Mouse (Mus musculus) forebrain, embryonic 12.5 days (tissue): ENCODE measurements at regions not wholly inside any gene's neighbourhood (a gene's known extent, or its start where the extent isn't known, plus 50 kb on each side); places are given as distances from the start of the nearest gene placed in this dataset.

Experiments used
- ATAC-seq: fragments of 200-750 bp; cut with Nextera tagmentation; 2 replicates; pipeline ENCODE4 v1.8.0; 2017; ENCODE audit warnings: moderate TSS enrichment; ENCODE audit not compliant: low FRiP score
- H3K27ac ChIP-seq: fragments of 300-500 bp; sonication (generic); 2 replicates; pipeline ENCODE4 v1.5.1; 2016; ENCODE audit warnings: mild to moderate bottlenecking
- H3K27me3 ChIP-seq: fragments of 300-500 bp; sonication (generic); 2 replicates; pipeline ENCODE4 v1.6.1; 2016; ENCODE audit warnings: mild to moderate bottlenecking
- H3K36me3 ChIP-seq: fragments of 300-500 bp; sonication (generic); replicated peaks from 2 replicates; pipeline ENCODE4 v1.6.1; 2016; ENCODE audit warnings: mild to moderate bottlenecking
- H3K4me1 ChIP-seq: fragments of 300-500 bp; sonication (generic); 2 replicates; pipeline ENCODE4 v1.6.1; 2016
- H3K4me2 ChIP-seq: fragments of 300-500 bp; sonication (generic); 2 replicates; pipeline ENCODE4 v1.6.1; 2016; ENCODE audit warnings: mild to moderate bottlenecking, moderate library complexity
- H3K4me3 ChIP-seq: fragments of 300-500 bp; sonication (generic); replicated peaks from 2 replicates; pipeline ENCODE4 v1.5.1; 2016; ENCODE audit warnings: mild to moderate bottlenecking
- H3K9ac ChIP-seq: fragments of 300-500 bp; sonication (generic); 2 replicates; pipeline ENCODE4 v1.6.1; 2016; ENCODE audit warnings: mild to moderate bottlenecking
- H3K9me3 ChIP-seq: fragments of 300-500 bp; sonication (generic); 2 replicates; pipeline ENCODE4 v1.6.1; 2016
- WGBS: fragments of 180-500 bp; shearing (Covaris S2); methylation state at CpG from one replicate; pipeline ENCODE4 v1.1.7; 2016; 5-methylcytosine and 5-hydroxymethylcytosine counted together

DNA sequence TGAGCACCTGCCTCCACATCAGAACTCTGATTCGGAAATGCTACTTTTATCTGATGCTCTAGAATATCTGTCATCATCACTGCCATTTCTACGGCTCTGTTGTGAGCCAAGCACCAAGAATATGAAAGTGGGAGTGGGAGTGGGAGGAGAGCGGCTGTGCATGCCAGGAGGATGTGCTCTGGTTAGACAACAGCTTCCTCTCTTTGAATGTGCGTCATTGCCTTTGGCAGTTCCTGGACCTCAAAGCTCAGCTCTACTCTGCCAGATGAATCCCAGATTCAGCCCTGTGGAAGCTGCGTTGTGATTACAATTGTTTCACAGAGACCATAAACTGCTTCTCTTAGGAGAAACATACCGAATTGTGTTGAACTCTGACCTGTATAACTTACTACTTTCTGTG, 106.8 kb upstream of the Tnfaip3 start:
- H3K27me3 ChIP-seq, result no peaks in the 10 kb centered on the region
- no peak overlapping the region for H3K27ac ChIP-seq
- H3K4me3 ChIP-seq, result no peak overlapping the region
- no peak for ATAC-seq
- no peaks in the 10 kb centered on the region for H3K9me3 ChIP-seq
- no peaks in the 10 kb centered on the region for H3K36me3 ChIP-seq
- H3K4me1 ChIP-seq, result peaks cover 3% of the 10 kb centered on the region
- H3K4me2 ChIP-seq, result no peak overlapping the region
- WGBS, result 83% methylated on average over 6 of the region's 6 CpGs
- H3K9ac ChIP-seq, result no peak overlapping the region

DNA sequence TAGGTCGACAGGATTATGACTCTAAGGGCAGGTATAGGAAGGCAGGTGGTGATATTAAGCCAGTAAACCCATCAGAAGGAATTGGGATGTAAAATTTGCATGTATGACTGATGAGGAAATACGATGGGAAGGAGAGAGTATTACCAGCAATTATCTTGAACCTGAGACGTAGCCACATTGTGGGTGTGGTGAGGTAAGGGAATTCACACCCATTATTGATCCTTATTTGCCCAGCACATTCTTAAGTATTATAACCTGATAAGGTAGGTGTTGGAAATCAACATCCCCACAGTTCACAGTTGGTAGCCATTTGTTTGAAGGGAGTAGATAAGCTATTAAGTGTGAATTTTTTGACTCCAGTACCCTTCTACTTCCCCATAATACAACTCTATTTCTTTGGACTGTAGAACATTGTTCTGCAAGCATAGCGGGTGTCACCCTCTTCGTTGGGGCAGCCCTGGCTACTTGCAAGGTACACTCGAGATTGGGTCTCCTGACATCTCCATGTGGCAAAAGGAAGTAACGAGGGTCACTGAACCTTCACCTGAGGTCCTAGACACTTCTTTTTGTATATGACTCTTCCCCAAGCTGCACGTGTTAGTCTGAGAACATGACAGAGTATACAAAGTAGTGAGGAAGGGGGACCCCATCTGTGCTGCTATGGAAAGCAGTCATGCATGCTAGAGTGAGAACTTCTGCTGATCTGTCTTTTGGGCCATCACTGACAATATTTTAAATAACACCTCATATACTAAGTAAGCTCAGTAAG, 104.0 kb upstream of the Tnfaip3 start:
- Histone ChIP-seq H3K9me3 (no peaks in the 10 kb centered on the region), H3K4me2 (no peak overlapping the region), H3K27ac (no peak overlapping the region), H3K27me3 (no peaks in the 10 kb centered on the region), H3K4me3 (no peak overlapping the region), H3K9ac (no peak overlapping the region), H3K36me3 (no peaks in the 10 kb centered on the region), H3K4me1 (peaks cover 6% of the 10 kb centered on the region)
- ATAC-seq, result no peak
- WGBS, result 81% methylated on average over 8 of the region's 8 CpGs

DNA sequence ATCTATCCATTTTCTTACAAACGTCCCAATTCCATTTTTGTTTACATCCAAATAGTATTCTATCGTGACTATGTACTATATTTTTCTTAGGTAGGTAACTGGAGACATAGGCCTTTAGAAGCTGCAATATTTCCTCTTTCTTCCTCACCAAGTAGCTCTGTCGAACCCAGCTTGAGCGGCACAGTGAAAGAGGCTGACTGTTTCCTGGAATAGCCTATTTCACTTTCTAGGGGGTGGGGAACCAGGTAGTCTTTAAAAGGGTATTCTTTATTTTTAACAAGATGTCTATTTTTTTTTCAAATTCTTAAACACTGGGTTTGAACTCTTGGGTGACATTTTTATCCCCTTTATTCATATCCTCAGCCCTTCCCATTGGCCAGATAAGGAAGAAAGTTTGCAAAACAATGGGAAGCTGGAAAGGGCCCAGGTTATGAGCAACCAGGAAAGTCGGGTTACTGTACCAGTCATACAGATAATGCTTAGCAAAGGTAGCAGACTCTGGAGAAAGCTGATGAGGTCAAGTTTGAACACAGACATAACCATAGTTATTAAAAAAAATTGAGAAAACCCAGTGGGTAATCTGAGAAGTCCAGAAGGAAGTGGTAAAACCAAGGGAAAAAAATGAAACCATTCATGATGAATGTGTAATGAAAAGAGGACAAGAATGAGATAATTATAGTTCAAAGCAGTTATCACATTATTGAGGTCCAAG, 103.3 kb upstream of the Tnfaip3 start:
- ATAC-seq, result no peak
- H3K4me2 ChIP-seq, result no peak overlapping the region
- H3K27me3 ChIP-seq, result no peaks in the 10 kb centered on the region
- H3K27ac ChIP-seq, result no peak overlapping the region
- peaks cover 6% of the 10 kb centered on the region for H3K4me1 ChIP-seq
- 82% methylated on average over 5 of the region's 5 CpGs for WGBS
- H3K36me3 ChIP-seq, result no peaks in the 10 kb centered on the region
- H3K4me3 ChIP-seq, result no peak overlapping the region
- no peaks in the 10 kb centered on the region for H3K9me3 ChIP-seq
- H3K9ac ChIP-seq, result no peak overlapping the region

DNA sequence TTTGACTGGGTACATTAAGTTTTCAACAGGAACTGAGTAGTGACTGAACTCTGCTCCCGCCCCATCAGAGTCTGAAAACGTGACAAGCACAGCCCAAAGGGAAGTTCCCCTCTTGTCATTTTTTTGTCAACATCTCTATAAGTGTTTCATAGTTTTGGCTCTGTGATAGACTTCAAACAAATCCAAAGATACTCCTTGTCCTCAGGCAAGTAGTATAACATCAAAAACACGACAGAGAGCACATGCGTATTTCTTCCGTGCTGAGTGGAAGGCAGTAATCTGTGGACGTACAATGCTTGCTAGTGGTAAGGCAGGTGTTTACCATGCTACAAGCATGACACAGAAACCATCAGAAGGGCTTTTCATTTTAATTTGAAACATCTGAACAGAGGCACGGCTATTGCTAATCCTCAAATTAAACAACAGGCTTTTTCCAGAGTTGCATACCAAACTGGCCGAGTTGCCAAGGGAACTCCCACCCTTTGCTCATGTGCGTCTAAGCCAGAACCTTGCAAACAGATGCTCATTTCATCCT, 101.7 kb upstream of the Tnfaip3 start:
- WGBS, result 41% methylated on average over 9 of the region's 9 CpGs
- Histone ChIP-seq H3K4me1 (peaks cover 6% of the 10 kb centered on the region), H3K9me3 (no peaks in the 10 kb centered on the region), H3K27ac (no peak overlapping the region), H3K4me2 (no peak overlapping the region), H3K9ac (no peak overlapping the region), H3K27me3 (no peaks in the 10 kb centered on the region), H3K4me3 (no peak overlapping the region), H3K36me3 (no peaks in the 10 kb centered on the region)
- no peak; the same call in 1 of the 2 replicates for ATAC-seq

DNA sequence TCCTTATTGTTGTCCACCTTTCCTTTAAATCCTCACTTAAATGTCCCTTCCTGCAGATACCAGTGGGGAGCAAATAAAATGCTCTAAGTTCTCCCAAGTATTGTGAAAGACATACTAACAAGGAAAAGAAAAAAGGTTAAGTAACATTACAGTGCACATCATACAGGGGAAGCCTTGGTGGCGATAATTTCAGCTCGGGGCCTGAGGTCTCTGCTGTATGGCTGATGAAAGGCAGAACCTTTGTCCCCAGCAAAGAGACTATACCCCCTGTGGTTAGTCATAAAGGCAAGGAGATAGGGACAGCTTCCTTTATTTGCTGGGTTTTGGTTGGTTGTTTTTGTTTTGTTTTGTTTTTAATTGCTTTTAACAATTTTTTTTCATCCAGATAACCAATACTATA, 97.0 kb upstream of the Tnfaip3 start:
- 60% methylated on average over 2 of the region's 2 CpGs for WGBS
- H3K36me3 ChIP-seq, result no peaks in the 10 kb centered on the region
- H3K4me1 ChIP-seq, result peaks cover 6% of the 10 kb centered on the region
- no peak overlapping the region for H3K27ac ChIP-seq
- ATAC-seq, result no peak
- no peak overlapping the region for H3K4me2 ChIP-seq
- H3K4me3 ChIP-seq, result no peak overlapping the region
- no peak overlapping the region for H3K9ac ChIP-seq
- H3K9me3 ChIP-seq, result no peaks in the 10 kb centered on the region
- H3K27me3 ChIP-seq, result no peaks in the 10 kb centered on the region

DNA sequence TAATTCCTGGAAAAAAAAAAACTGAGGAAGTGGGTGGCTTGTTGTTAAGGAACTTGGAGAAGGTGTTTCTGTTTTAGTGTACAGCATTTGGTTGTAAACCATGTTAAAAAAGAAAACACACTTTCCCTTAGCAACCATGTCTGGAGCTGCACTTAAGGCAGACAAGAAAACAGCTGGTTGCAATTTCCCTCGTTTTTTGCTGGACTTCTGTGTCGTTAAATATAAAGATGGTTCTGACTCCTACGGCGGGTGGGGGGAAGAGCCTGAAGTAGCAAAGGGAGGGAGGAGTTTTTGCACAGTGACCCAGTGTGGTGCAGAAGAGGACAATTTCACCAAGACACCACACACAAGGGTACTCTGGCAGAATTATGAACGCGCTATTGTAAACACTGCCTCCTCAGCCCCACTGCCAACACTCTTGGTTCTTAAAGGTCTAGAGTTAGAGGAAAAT, 89.8 kb upstream of the Tnfaip3 start:
- no peak for ATAC-seq
- H3K27me3 ChIP-seq, result no peaks in the 10 kb centered on the region
- H3K9me3 ChIP-seq, result no peaks in the 10 kb centered on the region
- H3K4me3 ChIP-seq, result no peak overlapping the region
- 72% methylated on average over 6 of the region's 6 CpGs for WGBS
- H3K4me1 ChIP-seq, result no peaks in the 10 kb centered on the region
- no peak overlapping the region for H3K27ac ChIP-seq
- H3K4me2 ChIP-seq, result no peak overlapping the region
- H3K36me3 ChIP-seq, result no peaks in the 10 kb centered on the region
- H3K9ac ChIP-seq, result no peak overlapping the region

DNA sequence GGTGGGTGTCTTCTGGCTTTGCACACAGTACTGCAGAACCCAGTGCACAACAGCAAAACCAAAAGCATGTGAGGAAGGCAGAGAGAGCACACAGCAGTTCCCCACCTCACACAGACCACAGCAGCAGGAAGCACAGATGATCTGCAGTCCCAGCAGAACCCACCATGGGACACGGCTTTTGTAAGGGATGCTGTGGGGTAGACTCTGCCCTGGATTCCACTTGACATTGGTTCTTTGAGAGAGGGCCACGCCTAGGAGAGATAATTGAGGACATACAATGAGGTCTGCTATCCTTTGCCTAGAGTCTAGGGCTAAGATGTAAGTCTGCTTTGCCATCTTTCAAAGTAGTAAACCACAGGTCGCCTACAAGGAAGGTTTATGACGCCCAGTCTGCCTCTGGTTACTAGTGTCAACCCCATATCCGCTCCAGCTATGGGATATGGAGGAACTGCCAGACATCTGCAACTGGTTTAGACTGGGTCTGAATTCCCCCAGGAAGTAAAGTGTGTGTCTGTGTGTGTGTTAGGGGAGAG, 89.3 kb upstream of the Tnfaip3 start:
- no peak overlapping the region for H3K4me2 ChIP-seq
- WGBS, result 77% methylated on average over 5 of the region's 5 CpGs
- H3K27me3 ChIP-seq, result no peaks in the 10 kb centered on the region
- no peak overlapping the region for H3K4me3 ChIP-seq
- no peak overlapping the region for H3K27ac ChIP-seq
- H3K36me3 ChIP-seq, result no peaks in the 10 kb centered on the region
- H3K4me1 ChIP-seq, result no peaks in the 10 kb centered on the region
- no peaks in the 10 kb centered on the region for H3K9me3 ChIP-seq
- ATAC-seq, result no peak
- H3K9ac ChIP-seq, result no peak overlapping the region

DNA sequence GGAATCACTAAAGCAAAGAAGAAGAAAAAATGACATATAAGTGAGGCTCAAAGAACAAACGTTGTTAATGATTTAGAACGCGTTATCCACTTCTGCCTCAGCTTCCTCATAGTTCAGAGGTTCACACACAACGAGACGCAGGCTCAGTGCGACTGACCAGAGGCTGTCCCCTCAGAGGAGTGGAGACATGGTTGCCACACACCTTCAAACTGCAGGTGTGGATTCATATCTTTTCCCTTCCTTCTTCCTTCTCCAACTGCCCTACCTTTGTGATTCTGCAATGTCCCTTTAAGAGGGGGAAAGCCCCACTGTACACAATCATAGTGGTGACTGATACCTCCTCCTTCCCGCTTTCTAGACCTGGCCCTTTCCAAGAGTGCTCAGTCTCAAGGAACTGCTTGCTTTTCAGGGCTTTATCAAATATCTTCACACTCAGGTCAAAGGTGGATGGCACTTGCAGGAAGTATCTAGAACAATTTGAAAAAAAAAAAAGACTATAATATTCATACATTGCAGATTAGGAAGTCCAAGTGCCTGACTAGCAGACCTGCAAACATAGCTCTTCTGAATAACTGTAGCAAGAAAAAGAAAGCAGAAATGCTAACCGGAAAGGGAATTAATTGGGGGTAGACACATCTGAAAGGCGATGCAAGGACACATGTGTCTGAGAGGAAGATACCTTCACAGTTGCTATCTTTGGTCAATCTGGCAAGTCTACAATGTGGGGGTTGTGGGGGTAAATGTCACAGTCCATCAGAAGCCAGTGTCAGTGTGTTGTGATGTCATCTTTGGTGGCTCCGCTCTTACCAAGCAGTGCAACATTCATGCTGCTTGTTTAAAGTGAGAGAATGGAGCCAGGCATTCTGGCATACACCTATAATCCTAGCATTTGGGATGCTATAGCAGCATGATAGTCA, 84.2 kb upstream of the Tnfaip3 start:
- ATAC-seq, result no peak
- 91% methylated on average over 10 of the region's 10 CpGs for WGBS
- no peaks in the 10 kb centered on the region for H3K9me3 ChIP-seq

DNA sequence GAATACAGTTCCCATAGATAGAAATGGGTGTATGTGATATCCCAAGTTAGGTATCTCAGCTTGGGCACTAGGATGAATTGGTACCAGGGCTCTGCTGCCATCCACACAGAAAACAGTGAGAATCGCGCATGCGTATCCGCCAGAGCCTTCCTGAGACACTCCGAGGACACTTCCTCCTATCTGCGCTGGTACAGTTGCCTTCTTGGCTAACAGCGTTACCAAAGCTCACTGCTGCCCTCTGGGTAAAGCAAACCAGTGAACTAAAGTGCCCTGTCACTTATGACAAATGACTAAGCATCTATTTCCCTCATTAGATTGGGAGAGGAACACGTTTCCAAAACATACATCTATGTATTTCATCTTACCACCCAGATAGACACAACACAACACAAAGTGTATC, 78.8 kb upstream of the Tnfaip3 start:
- no peak overlapping the region for H3K27ac ChIP-seq

More for the DNA sequence above, 84.2 kb upstream of the Tnfaip3 start:
- H3K27me3 ChIP-seq, result no peaks in the 10 kb centered on the region
- H3K4me2 ChIP-seq, result no peak overlapping the region
- H3K4me1 ChIP-seq, result no peaks in the 10 kb centered on the region
- no peaks in the 10 kb centered on the region for H3K36me3 ChIP-seq
- no peak overlapping the region for H3K4me3 ChIP-seq
- no peak overlapping the region for H3K27ac ChIP-seq
- H3K9ac ChIP-seq, result no peak overlapping the region

DNA sequence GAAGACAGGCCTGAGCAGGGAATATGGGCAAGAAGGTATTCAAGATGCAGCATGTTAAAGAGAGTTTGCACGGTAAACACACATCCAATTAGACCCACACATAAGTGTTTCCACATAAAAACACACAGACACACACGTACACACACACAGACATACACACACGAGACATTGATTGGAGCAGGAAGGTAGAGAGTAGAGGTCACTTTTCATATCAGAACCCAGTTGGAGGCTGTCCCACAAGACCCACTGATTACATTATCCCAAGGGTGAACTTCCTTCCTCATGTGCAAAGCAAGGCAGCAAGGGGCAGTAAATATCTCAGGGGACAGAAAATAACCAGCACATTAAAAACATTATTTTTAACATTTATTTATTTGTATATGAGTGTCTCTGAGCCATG, 78.2 kb upstream of the Tnfaip3 start:
- H3K9ac ChIP-seq, result no peak overlapping the region
- H3K9me3 ChIP-seq, result no peaks in the 10 kb centered on the region
- no peaks in the 10 kb centered on the region for H3K4me1 ChIP-seq
- WGBS, result 81% methylated on average over 3 of the region's 3 CpGs
- no peak for ATAC-seq
- H3K4me2 ChIP-seq, result no peak overlapping the region
- H3K27me3 ChIP-seq, result no peaks in the 10 kb centered on the region
- no peak overlapping the region for H3K4me3 ChIP-seq
- no peak overlapping the region for H3K27ac ChIP-seq
- no peaks in the 10 kb centered on the region for H3K36me3 ChIP-seq

More for the DNA sequence above, 78.8 kb upstream of the Tnfaip3 start:
- Histone ChIP-seq H3K4me2 (no peak overlapping the region), H3K9me3 (no peaks in the 10 kb centered on the region), H3K36me3 (no peaks in the 10 kb centered on the region), H3K4me1 (no peaks in the 10 kb centered on the region), H3K27me3 (no peaks in the 10 kb centered on the region), H3K4me3 (no peak overlapping the region), H3K9ac (no peak overlapping the region)
- WGBS, result 69% methylated on average over 8 of the region's 8 CpGs
- ATAC-seq, result no peak

DNA sequence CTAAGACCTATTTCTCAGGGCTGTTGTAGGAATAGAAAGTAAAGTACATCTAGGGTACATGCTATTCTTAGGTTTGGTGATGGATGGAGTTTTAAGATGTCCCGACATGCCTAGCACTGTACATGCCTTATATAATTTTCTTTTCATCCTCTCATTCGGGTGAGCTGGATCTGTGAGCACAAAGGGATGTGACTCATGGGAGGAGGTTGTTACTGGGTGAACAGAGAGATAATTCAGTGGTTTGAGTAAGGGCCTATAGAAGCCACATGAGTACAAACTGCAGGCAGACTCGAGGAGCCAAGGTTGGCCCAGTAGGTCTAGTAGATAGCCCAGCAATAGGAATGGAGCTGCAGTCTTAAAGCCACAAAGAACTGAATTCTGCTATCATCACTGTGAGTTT, 76.5 kb upstream of the Tnfaip3 start:
- Histone ChIP-seq H3K27ac (no peak overlapping the region), H3K4me1 (no peaks in the 10 kb centered on the region), H3K36me3 (no peaks in the 10 kb centered on the region), H3K27me3 (no peaks in the 10 kb centered on the region), H3K4me3 (no peak overlapping the region), H3K4me2 (no peak overlapping the region), H3K9me3 (no peaks in the 10 kb centered on the region), H3K9ac (no peak overlapping the region)
- no peak for ATAC-seq
- 88% methylated on average over 3 of the region's 3 CpGs for WGBS

DNA sequence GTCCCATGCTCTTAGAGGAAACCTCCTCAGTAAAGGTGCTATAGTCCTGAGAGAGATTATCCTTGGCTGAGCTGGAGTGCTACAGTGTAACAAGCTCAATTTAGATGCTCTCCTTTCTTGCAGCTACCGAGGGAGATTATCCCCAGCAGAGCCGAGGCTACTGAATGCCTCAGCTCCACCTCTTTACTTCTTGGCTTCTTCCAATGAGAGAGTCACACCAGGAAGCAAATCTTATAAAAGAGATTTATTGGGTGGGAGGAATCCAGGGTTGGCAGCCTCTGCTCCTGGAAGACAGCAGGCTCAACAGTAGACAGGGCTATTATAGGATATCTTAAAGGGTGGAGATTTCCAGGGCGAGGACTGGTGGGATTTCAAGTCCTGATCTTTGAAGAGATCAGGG, 75.7 kb upstream of the Tnfaip3 start:
- WGBS, result 23% methylated on average over 3 of the region's 3 CpGs
- H3K27me3 ChIP-seq, result no peaks in the 10 kb centered on the region

More for the DNA sequence above, 75.7 kb upstream of the Tnfaip3 start:
- no peak overlapping the region for H3K4me3 ChIP-seq
- H3K27ac ChIP-seq, result no peak overlapping the region
- H3K9ac ChIP-seq, result no peak overlapping the region
- no peak overlapping the region for H3K4me2 ChIP-seq
- H3K9me3 ChIP-seq, result no peaks in the 10 kb centered on the region
- no peaks in the 10 kb centered on the region for H3K4me1 ChIP-seq
- H3K36me3 ChIP-seq, result no peaks in the 10 kb centered on the region
- ATAC-seq, result no peak
